ENCODE assay signal across 8 mouse cellular contexts in genomic region chr17:28177540-28178046, GRCm38 (mm10). TPM values are rescaled to one million over a fixed set of nuclear protein-coding genes. Genes with fewer than 3 reads are reported as not detected.
DNase-seq lines count a peak whose midpoint lies in the region; ATAC-seq and TF ChIP-seq lines count a peak whose summit lies in the region.

No protein-coding gene starts in this region.

- peak overlapping the region; percentile 89 for H3K4me2 ChIP-seq in hindbrain, embryonic 12.5 days (replicated peaks)
- peak overlapping the region; percentile 92 for H3K4me2 ChIP-seq in lung, embryonic 14.5 days
- H3K4me2 ChIP-seq in stomach, embryonic 14.5 days (replicated peaks; ENCODE audit: low read depth, low read length): peak overlapping the region; percentile 91

- 7% methylated on average over 21 of the region's 22 CpGs for WGBS in hindbrain, embryonic 12.5 days
- 6% methylated on average over 20 of the region's 22 CpGs for whole genome bisulfite sequencing in lung, embryonic 14.5 days
- WGBS in stomach, embryonic 14.5 days: 14% methylated on average over 11 of the region's 22 CpGs

- intact Hi-C loops in gastrocnemius, postnatal 36 days (cut with DNase I): no loop called here

- H3K36me3 ChIP-seq in hindbrain, embryonic 12.5 days: no peaks in the 10 kb centered on the region
- no peaks in the 10 kb centered on the region for H3K36me3 ChIP-seq in lung, embryonic 14.5 days (ENCODE audit: insufficient read depth)
- H3K36me3 ChIP-seq in stomach, embryonic 14.5 days (ENCODE audit: control insufficient read depth, insufficient read depth, low read length): 0 out of 2 replicates have a peak, but pooled peaks cover 4% of the 10 kb centered on the region

- peak; percentile 75 for DNase-seq in retina, embryonic 14.5 days (ENCODE audit: low spot score)
- no peak for DNase-seq in retina, postnatal 1 day
- DNase-seq in embryo, embryonic 10 days (ENCODE audit: low spot score): peak; percentile 68
- peak; percentile 62 for DNase-seq in lung, embryonic 14.5 days
- no peak for DNase-seq in gastrocnemius, postnatal 36 days
- DNase-seq in ovary, postnatal 10 days (ENCODE audit: low spot score): no peak

- no peak for TF ChIP-seq CTCF in lung, embryonic 14.5 days (IDR thresholded peaks at IDR 0.05; ENCODE audit: low read depth)

- ATAC-seq in hindbrain, embryonic 12.5 days (ENCODE audit: low FRiP score): peak; percentile 69
- peak; percentile 80 for ATAC-seq in lung, embryonic 14.5 days (ENCODE audit: insufficient read depth)
- peak; percentile 74 for ATAC-seq in stomach, embryonic 14.5 days (ENCODE audit: insufficient number of reproducible peaks, insufficient read depth, low FRiP score, low read depth)

- H3K4me3 ChIP-seq in hindbrain, embryonic 12.5 days: peak overlapping the region; percentile 87
- H3K4me3 ChIP-seq in lung, embryonic 14.5 days (ENCODE audit: low read depth, low read length): peak overlapping the region; percentile 82
- peak overlapping the region; percentile 80 for H3K4me3 ChIP-seq in stomach, embryonic 14.5 days (ENCODE audit: low read depth, low read length)

- H3K9me3 ChIP-seq in hindbrain, embryonic 12.5 days (replicated peaks): no peaks in the 10 kb centered on the region
- no peaks in the 10 kb centered on the region for H3K9me3 ChIP-seq in lung, embryonic 14.5 days (ENCODE audit: low read depth, low read length)
- no peaks in the 10 kb centered on the region for H3K9me3 ChIP-seq in stomach, embryonic 14.5 days (ENCODE audit: control insufficient read depth, low read depth, low read length)

- peak overlapping the region; percentile 94 for H3K9ac ChIP-seq in hindbrain, embryonic 12.5 days
- H3K9ac ChIP-seq in lung, embryonic 14.5 days: peak overlapping the region; percentile 91
- H3K9ac ChIP-seq in stomach, embryonic 14.5 days (replicated peaks; ENCODE audit: low read depth, low read length): peak overlapping the region; percentile 88

- H3K4me1 ChIP-seq in hindbrain, embryonic 12.5 days: peaks cover 51% of the 10 kb centered on the region
- H3K4me1 ChIP-seq in lung, embryonic 14.5 days (ENCODE audit: insufficient read depth): peaks cover 28% of the 10 kb centered on the region
- peaks cover 38% of the 10 kb centered on the region for H3K4me1 ChIP-seq in stomach, embryonic 14.5 days (ENCODE audit: control insufficient read depth, insufficient read depth, low read length)

- peak overlapping the region; percentile 95 for H3K27ac ChIP-seq in hindbrain, embryonic 12.5 days
- peak overlapping the region; percentile 95 for H3K27ac ChIP-seq in lung, embryonic 14.5 days (ENCODE audit: low read depth)
- H3K27ac ChIP-seq in stomach, embryonic 14.5 days (ENCODE audit: low read length): peak overlapping the region; percentile 93

- H3K27me3 ChIP-seq in hindbrain, embryonic 12.5 days: no peaks in the 10 kb centered on the region
- no peaks in the 10 kb centered on the region for H3K27me3 ChIP-seq in lung, embryonic 14.5 days (ENCODE audit: insufficient read depth, low read length)
- H3K27me3 ChIP-seq in stomach, embryonic 14.5 days (ENCODE audit: control insufficient read depth, insufficient read depth, low read length): no peaks in the 10 kb centered on the region

RNA-seq across cellular contexts. Expression of gene Zfp523, which starts 0.7 kb away (rescaled TPM):
- polyA plus RNA-seq in hindbrain, embryonic 12.5 days (2016; fragmentation: Nextera tagmentation; extraction: Ambion mirVana): 50.0 and 50.6 TPM in 2 replicates
- polyA plus RNA-seq in lung, embryonic 14.5 days (2014; fragmentation: Nextera tagmentation; extraction: Ambion mirVana): 36.0 and 45.4 TPM in 2 replicates
- polyA plus RNA-seq in stomach, embryonic 14.5 days (2014; fragmentation: Nextera tagmentation; extraction: Ambion mirVana): 32.5 and 37.3 TPM in 2 replicates
- 10 to 100 TPM; 12.4 to 16.7 TPM for total RNA-seq in gastrocnemius, postnatal 36 days (2021)

RNA-seq across cellular contexts. Expression of gene Def6, which starts 30.0 kb away (rescaled TPM):
- 5.7 and 6.1 TPM in 2 replicates for polyA plus RNA-seq in hindbrain, embryonic 12.5 days (2016; fragmentation: Nextera tagmentation; extraction: Ambion mirVana)
- polyA plus RNA-seq in lung, embryonic 14.5 days (2014; fragmentation: Nextera tagmentation; extraction: Ambion mirVana): 2.4 and 2.7 TPM in 2 replicates
- 4.1 and 4.3 TPM in 2 replicates for polyA plus RNA-seq in stomach, embryonic 14.5 days (2014; fragmentation: Nextera tagmentation; extraction: Ambion mirVana)
- 1 to 10 TPM; 1.8 to 2.6 TPM for total RNA-seq in gastrocnemius, postnatal 36 days (2021)

RNA-seq across cellular contexts. Expression of gene Scube3, which starts 35.7 kb away (rescaled TPM):
- 11.1 and 12.4 TPM in 2 replicates for polyA plus RNA-seq in hindbrain, embryonic 12.5 days (2016; fragmentation: Nextera tagmentation; extraction: Ambion mirVana)
- polyA plus RNA-seq in lung, embryonic 14.5 days (2014; fragmentation: Nextera tagmentation; extraction: Ambion mirVana): 2.2 and 2.5 TPM in 2 replicates
- 3.3 and 4.8 TPM in 2 replicates for polyA plus RNA-seq in stomach, embryonic 14.5 days (2014; fragmentation: Nextera tagmentation; extraction: Ambion mirVana)
- under 1 TPM; 0.13 to 0.15 TPM for total RNA-seq in gastrocnemius, postnatal 36 days (2021)

RNA-seq across cellular contexts. Expression of gene Ppard, which starts 54.9 kb away (rescaled TPM):
- polyA plus RNA-seq in hindbrain, embryonic 12.5 days (2016; fragmentation: Nextera tagmentation; extraction: Ambion mirVana): 1.7 and 2.4 TPM in 2 replicates
- polyA plus RNA-seq in lung, embryonic 14.5 days (2014; fragmentation: Nextera tagmentation; extraction: Ambion mirVana): 1.8 and 2.8 TPM in 2 replicates
- polyA plus RNA-seq in stomach, embryonic 14.5 days (2014; fragmentation: Nextera tagmentation; extraction: Ambion mirVana): 3.4 TPM in 2 replicates
- 10 to 100 TPM; 24.4 to 31.1 TPM for total RNA-seq in gastrocnemius, postnatal 36 days (2021)

Comparison
In these comparisons a context has a peak if more than half of its experiments do, and no peak if none do; other contexts are left out.
1. DNase-seq: peak in retina, embryonic 14.5 days (single experiment), embryo, embryonic 10 days (single experiment) and lung, embryonic 14.5 days (single experiment); none in retina, postnatal 1 day (single experiment), gastrocnemius, postnatal 36 days (0 of 2) and ovary, postnatal 10 days (single experiment).
2. Peak in every context shown above with its lines, with median percentiles within 50 percentile points of each other: ATAC-seq, H3K27ac ChIP-seq, H3K4me2 ChIP-seq, H3K4me3 ChIP-seq and H3K9ac ChIP-seq.